ENCODE assay signal across 8 mouse cellular contexts in the genomic region with DNA sequence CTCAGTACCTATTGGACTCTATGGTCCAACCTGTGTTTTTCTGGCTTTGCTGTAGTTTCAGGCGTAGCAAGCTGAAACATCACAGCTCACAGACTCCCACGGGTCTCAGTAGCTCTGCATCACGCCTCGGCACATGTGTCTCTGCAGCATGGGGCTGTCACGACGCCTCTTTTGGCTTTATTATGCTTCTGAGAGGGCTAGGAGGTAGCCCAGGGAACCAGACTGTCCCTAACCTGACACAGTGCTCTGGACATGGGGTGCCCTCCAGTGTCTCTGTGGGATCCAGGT. TPM values are rescaled to one million over a fixed set of nuclear protein-coding genes. Genes with fewer than 3 reads are reported as not detected.
DNase-seq lines count a peak whose midpoint lies in the region; ATAC-seq and TF ChIP-seq lines count a peak whose summit lies in the region.

No protein-coding gene starts in this region.

- H3K9me3 ChIP-seq in kidney, embryonic 14.5 days (ENCODE audit: control insufficient read depth, low read length): no peaks in the 10 kb centered on the region
- H3K9me3 ChIP-seq in limb, embryonic 15.5 days: no peaks in the 10 kb centered on the region
- no peaks in the 10 kb centered on the region for H3K9me3 ChIP-seq in stomach, postnatal 0 days (ENCODE audit: control insufficient read depth, low read length)

- peak overlapping the region; percentile 17 for H3K4me3 ChIP-seq in kidney, embryonic 14.5 days (ENCODE audit: low read length)
- peak overlapping the region; percentile 85 for H3K4me3 ChIP-seq in bone marrow macrophage, adult 2 months (ENCODE audit: insufficient read depth, low read length)
- H3K4me3 ChIP-seq in limb, embryonic 15.5 days: peak overlapping the region; percentile 95
- H3K4me3 ChIP-seq in stomach, postnatal 0 days (ENCODE audit: low read depth, low read length): peak overlapping the region; percentile 19; the same call in 1 of the 2 replicates

- peak overlapping the region; percentile 40; the same call in 1 of the 2 replicates for H3K9ac ChIP-seq in kidney, embryonic 14.5 days (ENCODE audit: low read depth, low read length)
- H3K9ac ChIP-seq in limb, embryonic 15.5 days: peak overlapping the region; percentile 37; the same call in 1 of the 2 replicates
- peak overlapping the region; percentile 28; the same call in 1 of the 2 replicates for H3K9ac ChIP-seq in stomach, postnatal 0 days (ENCODE audit: low read length)

- no peak for ATAC-seq in kidney, embryonic 14.5 days (ENCODE audit: low FRiP score, low TSS enrichment)
- ATAC-seq in limb, embryonic 15.5 days (ENCODE audit: insufficient number of reproducible peaks, low FRiP score, low TSS enrichment, low read depth): no peak
- ATAC-seq in stomach, postnatal 0 days (ENCODE audit: low FRiP score, low TSS enrichment): no peak
- no peak for ATAC-seq in erythroid progenitor cell, adult 5-6 weeks (replicated peaks; ENCODE audit: low FRiP score, poor library complexity, severe bottlenecking)

- WGBS in kidney, embryonic 14.5 days: 17% methylated on average over 6 of the region's 6 CpGs
- WGBS in limb, embryonic 15.5 days: 12% methylated on average over 6 of the region's 6 CpGs
- WGBS in stomach, postnatal 0 days: 43% methylated on average over 6 of the region's 6 CpGs

- no peak for TF ChIP-seq POLR2A in bone marrow macrophage, adult 2 months (IDR thresholded peaks at IDR 0.05; ENCODE audit: borderline replicate concordance, low read depth, low read length)

- peaks cover 42% of the 10 kb centered on the region for H3K36me3 ChIP-seq in kidney, embryonic 14.5 days (ENCODE audit: control insufficient read depth, insufficient read depth, low read length)
- peaks cover 44% of the 10 kb centered on the region for H3K36me3 ChIP-seq in limb, embryonic 15.5 days
- peaks cover 13% of the 10 kb centered on the region for H3K36me3 ChIP-seq in stomach, postnatal 0 days (ENCODE audit: control insufficient read depth, insufficient read depth, low read length)

- no peaks in the 10 kb centered on the region for H3K27me3 ChIP-seq in kidney, embryonic 14.5 days (ENCODE audit: control insufficient read depth, insufficient read depth, low read length)
- H3K27me3 ChIP-seq in limb, embryonic 15.5 days: no peaks in the 10 kb centered on the region
- no peaks in the 10 kb centered on the region for H3K27me3 ChIP-seq in stomach, postnatal 0 days (ENCODE audit: control insufficient read depth, insufficient read depth, low read length)

- H3K27ac ChIP-seq in kidney, embryonic 14.5 days (ENCODE audit: low read depth, low read length): peak overlapping the region; percentile 77; the same call in 1 of the 2 replicates
- peak overlapping the region; percentile 91 for H3K27ac ChIP-seq in bone marrow macrophage, adult 2 months (ENCODE audit: insufficient read depth, low read depth, low read length)
- peak overlapping the region; percentile 100 for H3K27ac ChIP-seq in limb, embryonic 15.5 days
- H3K27ac ChIP-seq in stomach, postnatal 0 days (replicated peaks): peak overlapping the region; percentile 97

- TF ChIP-seq EP300 in stomach, postnatal 0 days (optimal IDR thresholded peaks at IDR 0.05): no peak

- H3K4me2 ChIP-seq in kidney, embryonic 14.5 days (replicated peaks; ENCODE audit: low read depth, low read length): peak overlapping the region; percentile 96
- H3K4me2 ChIP-seq in limb, embryonic 15.5 days: peak overlapping the region; percentile 94
- H3K4me2 ChIP-seq in stomach, postnatal 0 days (replicated peaks; ENCODE audit: low read depth): peak overlapping the region; percentile 52

- no peak for DNase-seq in kidney, adult 11 months
- peak; percentile 66 to 83 for DNase-seq in frontal cortex, postnatal 36 days (ENCODE audit: low spot score in 2 of 2)
- no peak for DNase-seq in stomach, postnatal 0 days (ENCODE audit: low spot score)
- DNase-seq in cerebellum, postnatal 4 days (ENCODE audit: low spot score in 2 of 2): no peak

- H3K4me1 ChIP-seq in kidney, embryonic 14.5 days (ENCODE audit: control insufficient read depth, insufficient read depth, low read length): peaks cover 41% of the 10 kb centered on the region
- peaks cover 22% of the 10 kb centered on the region for H3K4me1 ChIP-seq in bone marrow macrophage, adult 2 months (ENCODE audit: control insufficient read depth, insufficient read depth, low read length)
- H3K4me1 ChIP-seq in limb, embryonic 15.5 days: peaks cover 58% of the 10 kb centered on the region
- no peaks in the 10 kb centered on the region for H3K4me1 ChIP-seq in stomach, postnatal 0 days (replicated peaks; ENCODE audit: control insufficient read depth, insufficient read depth)

- no peak for TF ChIP-seq CTCF in bone marrow macrophage, adult 2 months (IDR thresholded peaks at IDR 0.05; ENCODE audit: low read depth, low read length)
- TF ChIP-seq CTCF in stomach, postnatal 0 days (IDR thresholded peaks at IDR 0.05; ENCODE audit: low read depth): no peak

RNA-seq across cellular contexts. Expression of a gene that starts 2.9 kb away (rescaled TPM):
- polyA plus RNA-seq in kidney, embryonic 14.5 days (2014; fragmentation: Nextera tagmentation; extraction: Ambion mirVana): 25.5 and 26.3 TPM in 2 replicates
- polyA plus RNA-seq in bone marrow macrophage, adult 2 months (2012; ENCODE audit: insufficient read depth, insufficient read length, missing spikeins): 122 and 129 TPM in 2 replicates
- polyA plus RNA-seq in limb, embryonic 15.5 days (2015; fragmentation: Nextera tagmentation; extraction: Ambion mirVana): 39.0 and 47.0 TPM in 2 replicates
- 12.3 and 12.7 TPM in 2 replicates for polyA plus RNA-seq in stomach, postnatal 0 days (2015; fragmentation: Nextera tagmentation; extraction: Ambion mirVana)
- 13.3 and 19.3 TPM in 2 replicates for total RNA-seq in erythroid progenitor cell, adult 5-6 weeks (2015; ENCODE audit: low replicate concordance)
- total RNA-seq in erythroid progenitor cell, adult 5-6 weeks (2017; ENCODE audit: low replicate concordance): 2.7 and 3.9 TPM in 2 replicates

RNA-seq across cellular contexts. Expression of a gene that starts 57.9 kb away (rescaled TPM):
- polyA plus RNA-seq in kidney, embryonic 14.5 days (2014; fragmentation: Nextera tagmentation; extraction: Ambion mirVana): 1,370 and 1,590 TPM in 2 replicates
- polyA plus RNA-seq in bone marrow macrophage, adult 2 months (2012; ENCODE audit: insufficient read depth, insufficient read length, missing spikeins): 299 and 319 TPM in 2 replicates
- 786 and 956 TPM in 2 replicates for polyA plus RNA-seq in limb, embryonic 15.5 days (2015; fragmentation: Nextera tagmentation; extraction: Ambion mirVana)
- polyA plus RNA-seq in stomach, postnatal 0 days (2015; fragmentation: Nextera tagmentation; extraction: Ambion mirVana): 810 and 847 TPM in 2 replicates
- total RNA-seq in erythroid progenitor cell, adult 5-6 weeks (2015; ENCODE audit: low replicate concordance): 733 and 902 TPM in 2 replicates
- total RNA-seq in erythroid progenitor cell, adult 5-6 weeks (2017; ENCODE audit: low replicate concordance): 361 and 381 TPM in 2 replicates

Comparison
In these comparisons a context has a peak if more than half of its experiments do, and no peak if none do; other contexts are left out.
1. H3K4me3 ChIP-seq: peak in every context shown above with its lines; median percentile 95 in limb, embryonic 15.5 days; 85 in bone marrow macrophage, adult 2 months; 19 in stomach, postnatal 0 days; 17 in kidney, embryonic 14.5 days.
2. DNase-seq: peak in frontal cortex, postnatal 36 days (2 of 2); none in kidney, adult 11 months (single experiment), stomach, postnatal 0 days (single experiment) and cerebellum, postnatal 4 days (0 of 2).
3. Peak in every context shown above with its lines, with median percentiles within 50 percentile points of each other: H3K27ac ChIP-seq, H3K4me2 ChIP-seq and H3K9ac ChIP-seq.